Mouse (Mus musculus) embryonic facial prominence, embryonic 14.5 days (tissue): ENCODE data around the gene Pip5k1b. TPM values are rescaled to one million over a fixed set of nuclear protein-coding genes. Genes with fewer than 3 reads are reported as not detected.
A peak's percentile ranks its signal among the peaks of the same experiment; 100 is the strongest.

Experiments used
- ATAC-seq: fragments of 200-750 bp; cut with Nextera tagmentation; 2 replicates; pipeline ENCODE4 v1.8.0; 2017; ENCODE audit warnings: low read depth, moderate number of reproducible peaks, moderate TSS enrichment
- DNase-seq: peaks from one replicate; pipeline ENCODE4 v3.0.0-alpha.2; 2015; ENCODE audit warnings: low spot score
- H3K27ac ChIP-seq: fragments of 300-500 bp; sonication (generic); replicated peaks from 2 replicates; pipeline ENCODE4 v1.5.1; 2014; ENCODE audit warnings: low read depth, mild to moderate bottlenecking, low read length, moderate library complexity
- H3K27me3 ChIP-seq: fragments of 300-500 bp; sonication (generic); replicated peaks from 2 replicates; pipeline ENCODE4 v1.6.1; 2014; ENCODE audit warnings: low read length; ENCODE audit not compliant: control insufficient read depth, insufficient read depth
- H3K36me3 ChIP-seq: fragments of 300-500 bp; sonication (generic); 2 replicates; pipeline ENCODE4 v1.6.1; 2014; ENCODE audit warnings: low read length, mixed read lengths; ENCODE audit not compliant: control insufficient read depth, insufficient read depth
- H3K4me1 ChIP-seq: fragments of 300-500 bp; sonication (generic); 2 replicates; pipeline ENCODE4 v1.6.1; 2014; ENCODE audit warnings: antibody characterized with exemption, low read length; ENCODE audit not compliant: control insufficient read depth, insufficient read depth
- H3K4me2 ChIP-seq: fragments of 300-500 bp; sonication (generic); 2 replicates; pipeline ENCODE4 v1.6.1; 2014; ENCODE audit warnings: low read depth, mild to moderate bottlenecking, low read length, moderate library complexity, mixed read lengths
- H3K4me3 ChIP-seq: fragments of 300-500 bp; sonication (generic); 2 replicates; pipeline ENCODE4 v1.5.1; 2014; ENCODE audit warnings: low read depth, mild to moderate bottlenecking, low read length
- H3K9ac ChIP-seq: fragments of 300-500 bp; sonication (generic); 2 replicates; pipeline ENCODE4 v1.6.1; 2014; ENCODE audit warnings: low read depth, mild to moderate bottlenecking, low read length, moderate library complexity, mixed read lengths
- H3K9me3 ChIP-seq: fragments of 300-500 bp; sonication (generic); 2 replicates; pipeline ENCODE4 v1.6.1; 2016; ENCODE audit warnings: low read length; ENCODE audit not compliant: control insufficient read depth
- WGBS: fragments of 180-500 bp; shearing (Covaris S2); extraction: QIAGEN DNeasy Blood & Tissue Kit; methylation state at CpG from one replicate; pipeline ENCODE4 v1.1.7; 2014; 5-methylcytosine and 5-hydroxymethylcytosine counted together
- polyA plus RNA-seq: library from polyadenylated mRNA; unstranded; fragments of >200 nt; fragmentation: Nextera tagmentation; extraction: Ambion mirVana; gene quantifications from 2 replicates; pipeline ENCODE4 v1.2.1, GENCODE M21; 2014

Pip5k1b gene
- polyA plus RNA-seq, 1 experiment from 2014 or later, result 1.6 TPM

GRCm38 (mm10) chr19:24317038-24317591, 238.6 kb downstream of the Pip5k1b start:
- DNase-seq (peak; percentile 86), ATAC-seq (peak; percentile 76)
- Histone ChIP-seq H3K4me2 (no peak overlapping the region), H3K27ac (no peak overlapping the region), H3K36me3 (no peaks in the 10 kb centered on the region), H3K4me3 (no peak overlapping the region), H3K27me3 (no peaks in the 10 kb centered on the region), H3K4me1 (no peaks in the 10 kb centered on the region), H3K9ac (no peak overlapping the region), H3K9me3 (no peaks in the 10 kb centered on the region)
- WGBS, result 59% methylated on average over 15 of the region's 15 CpGs

- no peak overlapping the region for H3K4me2 ChIP-seq
- 63% methylated on average over 9 of the region's 9 CpGs for WGBS
- no peak overlapping the region for H3K27ac ChIP-seq
- ATAC-seq (no peak), DNase-seq (peak; percentile 17)
- no peaks in the 10 kb centered on the region for H3K27me3 ChIP-seq
- no peak overlapping the region for H3K4me3 ChIP-seq
- H3K9ac ChIP-seq, result no peak overlapping the region
- no peaks in the 10 kb centered on the region for H3K9me3 ChIP-seq
- no peaks in the 10 kb centered on the region for H3K36me3 ChIP-seq
- H3K4me1 ChIP-seq, result no peaks in the 10 kb centered on the region
Measured at GRCm38 (mm10) chr19:24316060-24316725, 239.5 kb downstream of the Pip5k1b start.

GRCm38 (mm10) chr19:24315234-24315633, 240.4 kb downstream of the Pip5k1b start:
- H3K9me3 ChIP-seq, result no peaks in the 10 kb centered on the region
- H3K4me2 ChIP-seq, result no peak overlapping the region
- H3K27ac ChIP-seq, result no peak overlapping the region
- no peak for DNase-seq
- ATAC-seq, result no peak
- no peaks in the 10 kb centered on the region for H3K4me1 ChIP-seq
- H3K4me3 ChIP-seq, result no peak overlapping the region
- no peaks in the 10 kb centered on the region for H3K27me3 ChIP-seq
- H3K36me3 ChIP-seq, result no peaks in the 10 kb centered on the region
- WGBS, result 92% methylated on average over 4 of the region's 4 CpGs
- no peak overlapping the region for H3K9ac ChIP-seq

GRCm38 (mm10) chr19:24314676-24315075, 241.0 kb downstream of the Pip5k1b start:
- H3K4me3 ChIP-seq, result no peak overlapping the region
- DNase-seq, result no peak
- WGBS, result 92% methylated on average over 11 of the region's 11 CpGs
- no peak overlapping the region for H3K27ac ChIP-seq
- no peaks in the 10 kb centered on the region for H3K36me3 ChIP-seq
- H3K9ac ChIP-seq, result no peak overlapping the region
- H3K9me3 ChIP-seq, result no peaks in the 10 kb centered on the region
- no peak for ATAC-seq
- no peaks in the 10 kb centered on the region for H3K27me3 ChIP-seq
- no peaks in the 10 kb centered on the region for H3K4me1 ChIP-seq
- H3K4me2 ChIP-seq, result no peak overlapping the region

- no peak overlapping the region for H3K4me2 ChIP-seq
- H3K4me3 ChIP-seq, result no peak overlapping the region
- no peak overlapping the region for H3K27ac ChIP-seq
- 56% methylated on average over 12 of the region's 12 CpGs for WGBS
- H3K9me3 ChIP-seq, result no peaks in the 10 kb centered on the region
- peak; percentile 76 for ATAC-seq
- no peaks in the 10 kb centered on the region for H3K36me3 ChIP-seq
- no peak overlapping the region for H3K9ac ChIP-seq
- DNase-seq, result peak; percentile 89
- H3K4me1 ChIP-seq, result peaks cover 6% of the 10 kb centered on the region
- no peaks in the 10 kb centered on the region for H3K27me3 ChIP-seq
Measured at GRCm38 (mm10) chr19:24312556-24313342, 242.9 kb downstream of the Pip5k1b start.

- peaks cover 11% of the 10 kb centered on the region for H3K4me1 ChIP-seq
- no peaks in the 10 kb centered on the region for H3K27me3 ChIP-seq
- whole genome bisulfite sequencing, result 78% methylated on average over 5 of the region's 5 CpGs
- H3K9ac ChIP-seq, result no peak overlapping the region
- DNase-seq (no peak), ATAC-seq (no peak)
- no peak overlapping the region for H3K27ac ChIP-seq
- no peak overlapping the region for H3K4me3 ChIP-seq
- H3K9me3 ChIP-seq, result no peaks in the 10 kb centered on the region
- no peak overlapping the region for H3K4me2 ChIP-seq
- no peaks in the 10 kb centered on the region for H3K36me3 ChIP-seq
Measured at GRCm38 (mm10) chr19:24312046-24312445, 243.6 kb downstream of the Pip5k1b start.

- Histone ChIP-seq H3K4me1 (peaks cover 11% of the 10 kb centered on the region), H3K9me3 (no peaks in the 10 kb centered on the region), H3K27me3 (no peaks in the 10 kb centered on the region), H3K27ac (0 out of 2 replicates have a peak overlapping the region, but pooled peaks have one; percentile 24), H3K4me3 (no peak overlapping the region), H3K9ac (0 out of 2 replicates have a peak overlapping the region, but pooled peaks have one; percentile 5), H3K36me3 (no peaks in the 10 kb centered on the region), H3K4me2 (no peak overlapping the region)
- peak; percentile 60 for DNase-seq
- peak; percentile 48 for ATAC-seq
- 17% methylated on average over 5 of the region's 5 CpGs for whole genome bisulfite sequencing
Measured at GRCm38 (mm10) chr19:24308305-24308705, 247.4 kb downstream of the Pip5k1b start.

- DNase-seq (peak; percentile 14), ATAC-seq (peak; percentile 9; the same call in 1 of the 2 replicates)
- Histone ChIP-seq H3K27ac (no peak overlapping the region), H3K36me3 (no peaks in the 10 kb centered on the region), H3K27me3 (no peaks in the 10 kb centered on the region), H3K9me3 (no peaks in the 10 kb centered on the region), H3K4me2 (no peak overlapping the region), H3K4me3 (no peak overlapping the region), H3K4me1 (peaks cover 11% of the 10 kb centered on the region), H3K9ac (0 out of 2 replicates have a peak overlapping the region, but pooled peaks have one; percentile 5)
- 52% methylated on average over 13 of the region's 13 CpGs for WGBS
Measured at GRCm38 (mm10) chr19:24307271-24308221, 248.1 kb downstream of the Pip5k1b start.
